Mouse (Mus musculus): Measurements from ENCODE around the gene Kncn.

The Kncn gene

DNA sequence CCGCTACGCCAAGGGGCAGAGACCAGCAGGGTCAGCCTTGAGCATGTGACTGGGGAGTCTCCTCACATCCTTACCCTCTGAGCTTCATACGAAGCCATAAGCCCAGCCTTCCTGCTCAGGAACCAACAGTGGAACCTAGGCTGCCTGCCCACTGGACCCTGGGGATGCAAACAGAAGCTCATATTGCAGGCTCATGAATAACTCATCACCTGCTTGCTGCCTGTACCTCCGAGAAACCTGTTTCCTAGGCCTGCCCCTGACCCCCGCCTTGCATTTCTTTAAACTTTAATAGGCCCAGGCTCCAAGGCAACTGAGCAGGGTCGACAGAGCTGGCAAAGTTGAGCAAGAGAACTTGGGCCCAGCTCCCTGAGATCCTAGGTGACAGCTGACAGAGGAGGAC is at the start of gene Kncn:
Gene Kncn, plus strand, starts transcription at position 379 of the 400 bp plus-strand sequence.
- no peak for DNase-seq

DNA sequence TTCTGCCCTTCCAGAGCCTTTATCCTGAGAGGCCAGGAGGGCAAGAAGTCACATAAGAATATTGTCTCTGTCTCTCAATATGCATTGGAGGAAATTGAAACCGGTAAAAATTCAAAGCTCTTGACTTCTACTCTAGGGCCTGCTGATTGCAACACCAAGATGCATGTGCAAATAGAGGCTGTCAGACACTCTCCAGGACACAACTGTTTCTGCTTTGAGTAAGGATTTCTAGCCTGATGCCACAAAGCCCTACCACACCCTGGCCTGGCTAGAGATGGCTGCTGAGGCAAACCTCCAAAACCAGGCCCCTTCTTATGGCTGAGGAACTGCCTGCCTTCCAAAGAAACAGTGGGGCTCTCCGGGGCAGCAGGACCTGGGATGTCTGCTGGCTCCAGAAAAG is 48.6 kb upstream of the Kncn start:
- DNase-seq = no peak

- DNase-seq = no peak
Measured at GRCm38 (mm10) chr4:115838196-115838595, 46.0 kb upstream of the Kncn start.

- peak; percentile 96 for DNase-seq
Measured at GRCm38 (mm10) chr4:115838696-115839641, 45.2 kb upstream of the Kncn start, which contains the start of gene Mknk1. TSS of gene Mknk1 (plus strand) at chr4:115839198.

DNA sequence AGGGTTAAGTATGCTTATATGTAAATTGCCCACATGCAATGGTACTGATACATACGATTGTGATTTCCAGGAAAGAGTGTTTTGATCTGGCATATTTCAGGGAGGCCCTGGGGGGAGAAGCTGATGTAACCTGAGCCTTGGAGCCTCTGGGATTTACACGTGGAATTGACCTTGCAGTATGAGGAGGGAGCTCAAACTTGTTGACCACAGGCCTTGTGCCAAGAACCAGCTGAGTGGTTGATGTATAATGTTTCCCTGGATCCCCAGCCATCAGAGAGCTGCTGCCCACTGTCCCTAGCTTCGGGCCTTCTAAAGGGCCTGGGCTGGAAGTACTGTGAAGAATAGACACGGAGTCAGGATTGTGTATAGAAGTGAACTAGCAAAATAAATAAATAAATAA is 44.2 kb upstream of the Kncn start:
- peak; percentile 20 for DNase-seq

DNA sequence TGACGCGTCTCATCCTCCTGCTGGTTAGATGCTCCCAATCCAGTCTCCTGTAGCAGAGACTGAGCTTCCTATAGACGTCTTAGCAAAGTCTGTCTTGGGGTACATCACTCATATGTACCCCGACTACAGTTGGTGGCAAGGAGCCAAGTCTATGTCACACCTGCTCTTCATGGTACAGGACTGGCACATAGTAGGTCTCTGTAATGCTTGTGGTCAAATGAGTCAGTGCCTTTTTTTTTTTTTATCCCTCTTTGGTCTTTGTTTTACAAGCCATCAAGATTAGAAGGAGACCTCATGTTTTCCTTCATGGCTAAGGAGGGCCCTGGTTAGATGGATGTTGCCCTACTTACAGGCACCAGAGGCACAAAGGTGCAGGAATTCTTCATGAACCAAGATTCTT is 43.4 kb upstream of the Kncn start:
- DNase-seq = no peak

- no peak for DNase-seq
Measured at GRCm38 (mm10) chr4:115846656-115847055, 37.5 kb upstream of the Kncn start.

DNA sequence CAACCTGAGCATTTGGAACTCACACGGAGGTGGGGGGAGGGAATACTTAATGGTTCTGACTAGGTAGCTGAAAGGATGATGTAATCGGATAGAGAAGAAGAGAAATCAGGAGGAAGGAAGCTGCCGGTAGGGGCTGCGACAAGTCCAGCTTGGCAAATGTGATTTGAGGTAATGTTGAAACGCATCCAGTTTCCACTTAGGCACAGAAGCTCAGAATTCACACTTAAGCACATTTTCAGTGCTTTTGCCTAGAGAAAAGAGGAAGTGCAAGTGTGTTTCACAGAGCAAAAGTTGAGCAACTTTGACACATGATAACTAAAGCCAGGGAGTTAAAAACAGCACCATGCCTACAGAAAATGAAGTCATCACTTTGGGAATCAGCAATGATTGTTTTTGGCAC is 36.8 kb upstream of the Kncn start:
- no peak for DNase-seq

DNA sequence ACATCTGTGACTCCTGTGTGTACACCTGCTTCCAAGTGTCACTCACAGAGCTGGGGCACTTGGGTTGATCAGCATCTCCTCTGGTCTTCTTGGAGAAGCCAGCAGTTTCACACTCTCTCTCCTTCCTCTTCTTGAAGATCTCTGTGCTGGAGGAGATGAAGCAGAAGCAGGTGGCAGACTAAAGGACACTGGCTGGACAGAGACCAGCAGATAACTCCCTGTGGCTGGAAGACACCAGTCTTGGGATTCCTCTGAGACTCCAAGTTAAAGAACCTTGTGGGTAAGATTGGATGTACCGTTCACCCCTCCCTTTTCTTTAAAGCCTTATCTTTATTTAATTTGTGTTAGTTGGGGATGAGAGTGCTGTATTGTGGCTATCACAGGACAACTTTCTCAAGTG is 36.1 kb upstream of the Kncn start:
- DNase-seq = no peak

- DNase-seq = no peak
Measured at GRCm38 (mm10) chr4:115848990-115849677, 35.1 kb upstream of the Kncn start.

DNA sequence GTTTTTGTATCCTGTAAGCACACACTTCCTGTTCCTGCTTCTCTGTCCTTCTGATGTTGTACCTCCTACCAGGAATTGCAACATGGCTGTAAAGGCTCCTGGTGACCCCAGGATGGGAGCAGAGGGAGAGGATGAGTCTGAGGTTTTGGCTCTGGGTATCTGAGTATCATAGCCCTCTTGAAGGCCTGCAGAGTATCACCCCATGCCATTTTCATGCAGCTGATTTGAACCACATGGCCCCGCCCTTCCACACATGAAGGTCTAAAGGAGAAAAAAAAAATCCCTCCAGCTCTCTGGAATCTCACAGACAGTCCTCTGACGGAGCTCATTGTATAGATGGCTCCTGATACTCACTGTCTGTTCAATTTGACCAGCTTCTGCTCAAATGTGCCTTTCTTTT is 34.1 kb upstream of the Kncn start:
- DNase-seq = no peak

DNA sequence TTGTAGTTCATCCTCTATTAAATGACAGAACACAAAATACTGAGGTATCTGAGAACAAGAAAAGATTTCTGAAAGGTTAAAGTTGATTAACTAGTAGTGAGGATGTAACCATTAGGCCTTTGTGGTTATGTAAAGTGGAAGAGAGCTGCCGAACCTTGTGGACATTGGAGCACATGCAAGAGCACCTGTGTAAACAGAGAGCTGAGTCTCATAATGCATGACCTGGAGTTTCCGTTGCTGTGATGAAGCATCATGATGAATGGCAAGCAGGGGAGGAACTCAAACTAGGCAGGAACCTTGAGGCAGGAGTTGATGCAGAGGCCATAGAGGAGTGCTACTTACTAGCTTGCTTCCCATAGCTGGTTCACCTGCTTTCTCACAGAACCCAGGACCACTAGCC is 33.6 kb upstream of the Kncn start:
- DNase-seq = no peak

GRCm38 (mm10) chr4:115851569-115851968 is 32.6 kb upstream of the Kncn start:
- no peak for DNase-seq

DNA sequence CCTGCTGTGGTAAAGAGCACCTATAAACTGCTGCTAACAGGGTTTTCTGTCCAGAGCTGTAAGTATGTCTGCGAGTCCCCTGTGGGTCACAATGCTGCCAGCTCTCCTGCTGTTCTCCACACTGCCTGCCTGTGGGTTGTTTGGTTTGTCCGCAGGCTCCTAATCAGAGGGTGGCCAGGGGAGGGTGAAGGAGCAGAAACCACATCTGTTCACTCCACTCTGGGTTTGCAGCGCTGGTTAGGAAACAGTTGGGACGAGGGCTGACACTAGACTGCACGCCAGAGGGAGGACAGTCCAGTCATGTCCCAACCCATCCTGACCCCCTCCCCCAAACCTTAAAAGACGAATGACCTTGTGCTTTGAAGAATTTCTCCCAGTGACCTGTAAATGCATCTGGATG is 29.1 kb upstream of the Kncn start:
- no peak for DNase-seq

GRCm38 (mm10) chr4:115855609-115856008 is 28.6 kb upstream of the Kncn start:
- DNase-seq = no peak

GRCm38 (mm10) chr4:115856282-115856681 is 27.9 kb upstream of the Kncn start:
- DNase-seq = no peak

GRCm38 (mm10) chr4:115857293-115857883 is 26.8 kb upstream of the Kncn start:
- DNase-seq = no peak

DNA sequence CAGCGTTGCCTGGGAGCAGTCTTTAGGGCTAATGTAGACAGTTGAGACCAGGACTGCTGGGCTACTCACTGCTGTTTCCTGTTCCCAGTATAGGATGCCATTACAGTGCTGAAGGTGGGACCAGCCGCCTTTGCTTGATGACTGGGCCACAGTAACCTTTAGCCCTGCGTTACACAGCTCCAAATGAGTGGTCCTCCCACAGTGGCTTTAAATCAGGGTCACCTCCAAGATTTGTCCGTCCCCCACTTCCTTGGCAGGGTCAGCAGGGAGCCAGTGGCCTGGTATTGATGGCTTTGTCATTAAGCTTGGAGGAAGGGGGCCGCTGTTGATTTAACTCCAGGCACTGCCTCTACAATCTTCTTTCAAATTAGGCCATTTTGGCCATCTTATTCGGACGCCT is 20.8 kb upstream of the Kncn start:
- no peak for DNase-seq

DNA sequence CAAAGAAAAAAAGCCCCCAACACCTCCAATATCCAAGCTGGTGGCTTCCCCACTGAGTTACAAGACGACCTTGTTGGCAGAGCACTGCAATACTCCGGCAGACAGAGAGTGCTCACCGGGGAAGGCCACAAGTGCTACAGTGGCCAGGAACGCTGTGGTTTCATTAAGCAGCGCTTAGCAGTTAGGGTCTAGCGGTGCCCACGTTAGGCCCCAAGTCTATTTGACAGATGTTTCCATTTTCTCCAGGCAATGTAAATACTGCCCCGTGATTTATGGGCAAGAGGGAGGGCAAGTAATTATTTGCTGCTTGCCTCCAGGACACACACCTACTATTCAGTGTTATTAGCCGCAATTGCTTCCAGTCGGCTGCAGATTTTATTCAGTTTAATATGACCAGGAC is 20.3 kb upstream of the Kncn start:
- no peak for DNase-seq

- no peak for DNase-seq
Measured at GRCm38 (mm10) chr4:115869512-115870210, 14.5 kb upstream of the Kncn start.

DNA sequence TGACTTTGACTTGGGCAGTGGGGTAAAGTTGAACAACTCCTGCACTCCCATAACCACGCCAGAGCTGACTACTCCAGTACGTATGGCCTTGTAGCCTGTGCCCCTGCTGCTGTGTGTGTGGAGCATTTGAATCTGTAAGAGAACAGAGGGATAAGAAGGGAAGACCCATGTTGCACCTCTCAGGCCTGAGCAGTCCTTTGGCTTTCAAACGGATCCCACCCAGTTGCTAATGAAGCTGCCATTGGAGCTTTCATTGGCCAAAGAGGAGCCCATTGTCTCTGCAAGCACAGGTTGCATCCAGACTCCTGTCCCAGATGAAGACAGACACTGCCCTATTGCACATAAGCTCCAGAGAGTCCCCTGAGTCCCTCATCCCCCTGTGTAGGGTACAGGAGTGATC is 11.0 kb upstream of the Kncn start:
- DNase-seq = no peak

GRCm38 (mm10) chr4:115878216-115878678 is 6.0 kb upstream of the Kncn start:
- DNase-seq = peak; percentile 19

- DNase-seq = no peak
Measured at GRCm38 (mm10) chr4:115878828-115879227, 5.4 kb upstream of the Kncn start.

Data from kidney, postnatal 10 days (tissue).